Mouse (Mus musculus): ENCODE measurements at regions not wholly inside any gene's neighbourhood (a gene's known extent, or its start where the extent isn't known, plus 50 kb on each side); places are given as distances from the start of the nearest gene placed in this dataset.
"Not testable (repeated sequence)": the region's sequence is repeated elsewhere in the genome, so short reads cannot be mapped to it uniquely, and the experiment has no call there.

DNA sequence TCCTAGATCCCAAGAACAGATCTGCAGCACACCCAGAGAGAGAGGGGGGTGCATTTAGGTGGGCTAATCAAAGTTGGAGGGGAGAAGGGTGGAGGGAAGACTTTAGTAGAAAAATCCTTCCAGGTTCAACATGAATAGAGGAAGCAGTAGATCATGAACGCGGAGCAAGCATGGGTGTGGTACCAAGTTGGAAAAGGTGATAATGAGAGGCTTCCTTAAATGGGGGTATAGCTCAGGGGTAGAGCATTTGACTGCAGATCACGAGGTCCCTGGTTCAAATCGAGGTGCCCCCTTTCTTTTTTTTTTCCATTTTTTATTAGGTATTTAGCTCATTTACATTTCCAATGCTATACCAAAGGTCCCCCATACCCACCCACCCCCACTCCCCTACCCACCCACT, 54.0 kb upstream of the Krba1 start:
- DNase-seq (ENCODE audit: low read depth, low spot score) = not testable (repeated sequence)

DNA sequence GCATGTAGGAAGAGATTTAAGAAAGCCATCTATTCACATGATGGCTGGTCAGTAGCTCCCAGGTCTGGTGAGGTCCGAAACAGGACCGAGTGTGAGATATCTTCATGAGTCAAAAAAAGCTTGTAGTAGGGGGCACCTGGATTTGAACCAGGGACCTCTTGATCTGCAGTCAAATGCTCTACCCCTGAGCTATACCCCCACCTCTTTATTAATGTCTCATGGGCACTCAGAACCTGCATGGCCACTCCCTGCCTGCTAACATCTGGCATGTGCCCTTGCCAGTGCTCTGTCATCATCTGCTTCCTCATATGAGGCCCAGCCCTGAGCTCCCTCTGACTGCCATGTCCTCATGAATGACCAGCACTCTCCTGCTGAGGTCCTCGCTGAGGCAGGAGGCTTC, 58.4 kb upstream of the Krba1 start:
- DNase-seq (ENCODE audit: low read depth, low spot score) = not testable (repeated sequence)

DNA sequence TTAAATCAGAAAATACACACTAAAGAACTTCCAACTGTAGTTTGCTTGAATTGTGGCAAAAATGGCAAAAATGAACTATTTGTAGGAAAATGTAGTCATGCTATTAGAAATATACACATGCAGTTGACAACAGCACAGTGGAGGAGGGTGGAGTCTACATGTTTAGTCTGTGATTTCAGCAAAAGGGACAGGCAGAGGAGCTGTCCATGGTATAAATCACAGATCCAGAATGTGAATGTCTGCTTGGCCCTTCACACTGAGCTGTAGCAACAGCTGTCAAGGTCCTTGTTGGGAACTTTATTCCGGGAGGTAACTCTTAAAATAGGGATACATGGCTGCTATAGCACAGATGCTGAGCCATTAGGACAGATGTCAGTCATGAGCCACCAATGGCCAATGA, 107.4 kb upstream of the Krba1 start:
- DNase-seq (ENCODE audit: low read depth, low spot score) = peak; percentile 42

DNA sequence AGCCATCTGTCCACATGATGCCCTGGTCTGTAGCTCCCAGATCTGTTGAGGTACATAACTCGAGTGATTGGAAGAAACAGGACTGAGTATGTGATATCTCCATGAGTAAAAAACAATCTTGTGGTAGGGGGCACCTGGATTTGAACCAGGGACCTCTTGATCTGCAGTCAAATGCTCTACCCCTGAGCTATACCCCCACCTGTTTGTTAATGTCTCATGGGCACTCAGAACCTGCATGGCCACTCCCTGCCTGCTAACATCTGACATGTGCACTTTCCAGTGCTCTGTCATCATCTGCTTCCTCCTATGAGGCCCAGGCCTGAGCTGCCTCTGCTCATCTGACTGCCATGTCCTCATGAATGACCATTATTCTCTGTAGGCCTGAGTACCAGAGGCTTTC, 115.7 kb upstream of the Krba1 start:
- not testable (repeated sequence) for DNase-seq (ENCODE audit: low read depth, low spot score)

- peak; percentile 25 for DNase-seq (ENCODE audit: low read depth, low spot score)
Measured at GRCm38 (mm10) chr6:48261563-48261962, 133.8 kb upstream of the Krba1 start.

DNA sequence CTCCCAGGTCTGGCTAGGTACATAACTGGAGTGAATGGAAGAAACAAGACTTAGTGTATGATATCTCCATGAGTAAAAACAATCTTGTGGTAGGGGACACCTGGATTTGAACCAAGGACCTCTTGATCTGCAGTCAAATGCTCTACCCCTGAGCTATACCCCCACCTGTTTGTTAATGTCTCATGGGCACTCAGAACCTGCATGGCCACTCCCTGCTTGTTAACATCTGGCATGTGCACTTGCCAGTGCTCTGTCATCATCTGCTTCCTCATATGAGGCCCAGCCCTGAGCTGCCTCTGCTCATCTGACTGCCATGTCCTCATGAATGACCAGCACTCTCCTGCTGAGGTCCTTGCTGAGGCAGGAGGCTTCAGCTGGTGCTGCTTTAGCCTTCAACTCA, 142.4 kb upstream of the Krba1 start:
- DNase-seq (ENCODE audit: low read depth, low spot score) = not testable (repeated sequence)

DNA sequence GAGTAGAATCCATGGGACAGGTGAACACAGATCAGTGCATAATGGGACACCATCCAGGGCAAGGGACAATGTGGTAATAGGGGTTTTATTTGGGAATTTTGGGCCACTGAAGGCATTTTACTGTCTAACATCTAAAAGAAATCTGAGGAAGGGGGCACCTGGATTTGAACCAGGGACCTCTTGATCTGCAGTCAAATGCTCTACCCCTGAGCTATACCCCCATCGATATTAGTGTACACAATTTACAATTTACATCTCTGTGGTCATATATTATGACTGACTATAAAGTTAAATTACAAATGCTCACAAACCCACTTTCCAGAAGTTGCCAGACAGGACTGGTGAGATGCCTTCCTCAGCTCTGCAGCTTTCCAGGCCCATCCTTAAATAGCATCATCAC, 143.4 kb upstream of the Krba1 start:
- no peak for DNase-seq (ENCODE audit: low read depth, low spot score)

- DNase-seq (ENCODE audit: low read depth, low spot score) = peak; percentile 43
Measured at GRCm38 (mm10) chr6:48244191-48244590, 151.2 kb upstream of the Krba1 start.

GRCm38 (mm10) chr6:48227431-48227830, 141.0 kb upstream of the Zfp746 start:
- DNase-seq (ENCODE audit: low read depth, low spot score) = peak; percentile 85

- peak; percentile 48 for DNase-seq (ENCODE audit: low read depth, low spot score)
Measured at GRCm38 (mm10) chr6:48224206-48224605, 137.8 kb upstream of the Zfp746 start.

- no peak for DNase-seq (ENCODE audit: low read depth, low spot score)
Measured at GRCm38 (mm10) chr6:48222971-48223370, 136.6 kb upstream of the Zfp746 start.

GRCm38 (mm10) chr6:48221806-48222205, 135.4 kb upstream of the Zfp746 start:
- not testable (repeated sequence) for DNase-seq (ENCODE audit: low read depth, low spot score)

DNA sequence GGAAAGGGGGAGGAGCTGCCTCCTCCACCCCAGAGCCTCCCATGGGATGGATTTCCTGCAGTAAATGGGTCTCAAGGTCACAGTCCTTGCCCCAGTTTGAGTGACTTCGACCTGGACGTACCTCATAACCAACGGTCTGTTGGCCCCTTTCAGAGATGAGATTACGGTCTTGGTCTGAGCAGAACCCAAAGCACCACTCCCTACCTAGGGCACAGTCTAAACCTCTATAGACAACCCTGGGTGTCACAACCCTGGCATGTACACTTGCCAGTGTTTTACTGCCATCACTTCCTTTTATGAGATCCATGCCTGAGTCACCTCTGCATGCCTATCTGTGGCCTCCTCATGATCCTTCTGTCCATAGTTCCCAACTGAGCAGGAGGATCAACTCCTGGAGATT, 128.8 kb upstream of the Zfp746 start:
- no peak for DNase-seq (ENCODE audit: low read depth, low spot score)

- DNase-seq (ENCODE audit: low read depth, low spot score) = peak; percentile 67
Measured at GRCm38 (mm10) chr6:48209739-48210138, 123.3 kb upstream of the Zfp746 start.

- DNase-seq (ENCODE audit: low read depth, low spot score) = no peak
Measured at GRCm38 (mm10) chr6:48209103-48209502, 122.7 kb upstream of the Zfp746 start.

DNA sequence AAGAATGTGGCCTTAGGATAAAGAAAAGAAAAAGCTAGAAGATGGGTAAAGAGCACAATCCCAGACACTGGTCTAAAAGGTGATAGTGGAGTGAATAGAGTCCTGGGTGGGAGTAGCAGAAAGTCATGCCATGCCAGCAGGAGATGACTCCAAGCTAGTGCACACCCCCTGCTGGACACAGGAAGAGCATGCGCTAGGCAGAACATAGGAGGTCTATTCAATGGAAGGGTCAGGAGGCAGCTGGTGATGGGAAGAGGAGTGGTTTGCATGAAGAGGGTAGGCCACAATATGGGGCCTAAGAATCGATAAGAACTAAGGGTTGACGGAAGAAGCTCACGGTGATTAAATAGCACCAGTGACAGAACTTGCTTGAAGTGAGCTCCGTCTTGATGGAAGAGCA, 119.3 kb upstream of the Zfp746 start:
- no peak for DNase-seq (ENCODE audit: low read depth, low spot score)

- peak; percentile 56 for DNase-seq (ENCODE audit: low read depth, low spot score)
Measured at GRCm38 (mm10) chr6:48199951-48200350, 113.6 kb upstream of the Zfp746 start.

DNA sequence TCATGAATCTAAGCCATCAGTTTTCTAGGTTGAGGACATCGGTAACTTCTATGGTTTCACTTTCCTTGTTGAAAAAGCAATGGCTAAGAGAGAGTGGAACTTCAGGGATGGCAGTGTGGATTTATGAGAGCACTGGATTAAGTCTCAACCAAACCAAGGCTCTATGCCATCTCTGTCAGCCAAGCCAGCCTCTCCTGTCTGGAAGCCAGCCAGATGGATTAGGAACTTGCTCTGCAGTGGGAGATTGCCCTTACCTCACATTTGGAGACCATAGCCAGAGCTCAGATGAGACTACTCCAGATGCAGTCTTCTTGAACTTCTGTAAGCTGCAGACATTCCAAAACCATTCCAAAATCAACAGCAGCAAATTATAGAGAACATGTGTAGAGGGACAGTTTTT, 112.4 kb upstream of the Zfp746 start:
- no peak for DNase-seq (ENCODE audit: low read depth, low spot score)

DNA sequence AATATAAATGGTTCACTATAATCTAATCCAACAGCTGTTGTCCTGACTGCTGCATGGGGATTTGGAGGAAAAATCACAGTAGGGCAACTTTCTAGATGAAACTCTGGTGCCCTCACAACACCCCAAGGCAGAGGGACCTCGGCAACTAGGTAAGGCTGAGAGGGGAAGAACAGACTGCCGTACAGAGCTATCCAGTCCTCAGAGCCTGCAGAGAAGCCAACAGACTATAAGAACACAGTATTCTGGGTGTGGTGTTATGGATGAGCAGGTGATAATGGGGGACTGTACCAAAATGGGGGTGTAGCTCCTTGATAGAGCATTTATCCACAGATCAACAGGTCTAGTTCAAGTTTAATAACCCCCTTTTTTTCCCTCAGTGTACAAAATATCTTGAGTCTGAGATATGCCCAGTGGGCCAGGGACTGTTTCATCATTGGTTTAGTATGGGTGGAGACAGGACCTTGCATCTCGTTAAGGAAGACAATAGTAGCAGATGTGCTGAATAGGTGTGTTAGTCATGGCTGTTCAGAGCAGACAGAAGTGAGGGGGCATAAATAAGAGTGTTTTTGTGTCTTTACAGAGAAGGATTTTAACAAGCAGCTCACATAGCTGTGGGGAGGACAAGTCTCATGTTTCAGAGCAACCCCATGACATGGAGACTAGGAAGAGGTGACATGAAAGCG, 111.4 kb upstream of the Zfp746 start:
- no peak for DNase-seq (ENCODE audit: low read depth, low spot score)

DNA sequence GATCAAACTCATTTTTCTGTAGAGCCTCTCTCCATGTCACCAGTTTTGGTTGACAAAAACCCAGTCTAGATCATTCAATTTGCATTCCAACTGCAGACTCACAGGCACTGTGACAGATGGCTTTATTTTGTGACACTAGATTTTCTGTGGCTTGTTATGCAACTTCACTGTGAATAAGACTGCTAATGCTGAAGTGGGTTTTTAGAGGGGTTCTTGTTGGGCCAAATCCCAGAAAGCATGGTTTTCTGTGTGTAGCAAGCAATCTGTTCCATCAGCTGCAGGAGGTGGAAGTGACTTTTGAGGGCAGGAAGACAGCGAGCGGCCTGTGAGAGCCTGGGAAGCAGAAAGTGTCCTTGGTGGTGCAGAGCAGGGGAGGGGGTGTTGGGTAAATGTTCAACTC, 102.0 kb upstream of the Zfp746 start:
- not testable (repeated sequence) for DNase-seq (ENCODE audit: low read depth, low spot score)

DNA sequence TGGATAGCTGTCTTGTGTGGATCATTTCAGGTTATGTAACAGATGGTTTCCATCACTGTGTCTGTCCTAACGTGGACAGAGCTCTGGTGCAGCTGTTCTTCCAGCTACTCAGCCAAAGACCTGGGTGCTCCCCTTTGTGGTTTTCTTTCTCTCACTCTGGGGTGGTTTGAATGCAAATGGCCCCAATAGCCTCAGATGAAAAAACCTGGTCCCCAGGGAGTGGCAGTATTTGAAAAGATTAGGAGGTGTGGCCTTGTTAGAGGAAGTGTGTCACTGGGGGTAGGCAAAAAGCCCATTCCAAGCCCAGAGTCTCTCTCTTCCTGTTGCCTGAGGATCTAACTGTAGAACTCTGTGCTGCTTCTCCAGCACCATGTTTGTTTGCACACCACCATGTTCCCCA, 98.9 kb upstream of the Zfp746 start:
- no peak for DNase-seq (ENCODE audit: low read depth, low spot score)

DNA sequence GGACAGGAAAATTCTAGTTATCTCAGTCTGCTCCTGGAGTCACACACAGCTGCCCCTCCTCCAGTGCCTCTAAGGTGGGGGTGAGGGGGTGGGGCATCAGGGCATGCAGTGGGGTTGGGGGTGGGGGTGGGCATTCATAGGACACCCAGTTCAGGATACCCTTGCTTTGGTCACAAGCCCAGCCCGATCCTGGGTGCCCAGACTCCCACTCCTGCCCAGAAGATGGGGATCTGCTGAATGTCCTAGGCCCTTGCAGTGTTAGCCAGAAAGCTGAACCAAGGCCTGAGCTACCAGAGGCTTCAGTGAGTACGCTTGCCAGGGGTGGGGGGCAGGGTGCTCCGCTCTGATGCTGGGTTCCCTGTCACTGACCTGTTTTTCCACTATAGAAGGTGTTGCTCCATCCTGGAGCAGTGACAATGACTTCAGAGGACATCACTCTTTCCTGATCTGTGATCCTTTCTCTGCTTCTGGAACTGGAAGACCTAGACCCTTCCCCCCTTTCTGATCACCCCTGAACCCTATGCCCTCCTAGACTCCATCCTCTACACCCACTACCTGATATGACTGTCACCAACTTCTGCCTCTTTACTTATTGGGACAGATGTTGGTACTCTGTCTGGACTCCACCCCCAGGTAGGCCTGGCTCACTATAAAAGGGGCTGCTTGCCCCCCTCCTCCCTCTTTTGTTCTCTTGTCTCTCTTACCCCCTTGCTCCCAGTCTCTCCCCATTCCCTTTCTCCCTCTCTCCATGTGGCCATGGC, 92.1 kb upstream of the Zfp746 start:
- no peak for DNase-seq (ENCODE audit: low read depth, low spot score)

GRCm38 (mm10) chr6:48177936-48178335, 91.5 kb upstream of the Zfp746 start:
- peak; percentile 87 for DNase-seq (ENCODE audit: low read depth, low spot score)

All from 3T3-L1 (cell line).